Mouse (Mus musculus): ENCODE measurements around the gene Cnn3. TPM values are rescaled to one million over a fixed set of nuclear protein-coding genes. Genes with fewer than 3 reads are reported as not detected.

Gene Cnn3
- polyA plus RNA-seq, 1 experiment from 2014 or later, result 311 TPM

DNA sequence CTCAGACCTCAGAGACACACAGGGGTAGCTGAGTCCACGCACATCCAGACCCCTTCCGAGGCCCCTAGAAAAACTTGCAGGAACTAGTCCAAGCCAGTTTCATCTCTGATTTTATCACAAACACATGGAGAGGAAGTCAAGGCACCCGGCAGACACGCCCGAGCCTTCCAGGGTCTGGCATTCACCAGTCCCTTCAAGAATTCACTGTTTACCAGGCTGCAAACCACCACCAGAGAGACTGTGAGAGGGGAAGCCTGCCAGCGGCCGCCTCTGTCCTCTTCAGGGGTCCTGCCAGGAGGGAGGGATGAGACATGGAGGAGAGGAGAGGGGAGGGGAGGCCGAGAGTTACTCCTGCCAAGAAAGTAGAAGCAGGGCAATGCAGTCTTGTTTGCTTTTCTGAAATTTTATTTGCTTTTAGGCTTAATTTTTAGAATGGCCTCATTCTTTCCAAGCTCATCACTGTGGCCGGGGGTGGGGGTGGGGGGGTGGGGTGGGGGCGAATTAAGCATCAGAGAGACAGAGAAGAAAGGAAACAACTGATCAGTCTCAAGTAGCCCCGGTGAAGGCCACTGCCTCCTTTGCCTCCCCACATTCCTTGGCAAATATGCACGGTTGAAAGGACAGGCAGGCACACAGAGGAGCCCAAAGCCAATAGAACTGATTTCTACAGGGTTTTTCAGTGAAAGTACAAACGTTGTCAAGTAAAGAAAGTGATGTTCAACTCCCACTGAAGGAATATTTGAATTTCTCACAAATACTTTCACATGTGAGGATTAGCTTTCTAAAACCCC lies 43.1 kb downstream of the Cnn3 start:
- ATAC-seq, result peak; percentile 78
- H3K4me3 ChIP-seq (ENCODE audit: low read depth, low read length), result no peak overlapping the region
- 4% methylated on average over 13 of the region's 13 CpGs for WGBS
- no peak overlapping the region for H3K9ac ChIP-seq (ENCODE audit: low read depth, low read length)
- no peaks in the 10 kb centered on the region for H3K27me3 ChIP-seq (ENCODE audit: control insufficient read depth, insufficient read depth, low read depth, low read length)
- H3K36me3 ChIP-seq (ENCODE audit: control insufficient read depth, insufficient read depth, low read length), result no peaks in the 10 kb centered on the region
- peaks cover 4% of the 10 kb centered on the region; the same call in 1 of the 2 replicates for H3K4me1 ChIP-seq (ENCODE audit: control insufficient read depth, insufficient read depth, low read length)
- H3K27ac ChIP-seq (ENCODE audit: low read length), result peak overlapping the region; percentile 65; the same call in 1 of the 2 replicates
- H3K9me3 ChIP-seq (replicated peaks; ENCODE audit: control insufficient read depth, low read length, poor library complexity, severe bottlenecking), result no peaks in the 10 kb centered on the region
- peak overlapping the region; percentile 7 for H3K4me2 ChIP-seq (ENCODE audit: low read length)

DNA sequence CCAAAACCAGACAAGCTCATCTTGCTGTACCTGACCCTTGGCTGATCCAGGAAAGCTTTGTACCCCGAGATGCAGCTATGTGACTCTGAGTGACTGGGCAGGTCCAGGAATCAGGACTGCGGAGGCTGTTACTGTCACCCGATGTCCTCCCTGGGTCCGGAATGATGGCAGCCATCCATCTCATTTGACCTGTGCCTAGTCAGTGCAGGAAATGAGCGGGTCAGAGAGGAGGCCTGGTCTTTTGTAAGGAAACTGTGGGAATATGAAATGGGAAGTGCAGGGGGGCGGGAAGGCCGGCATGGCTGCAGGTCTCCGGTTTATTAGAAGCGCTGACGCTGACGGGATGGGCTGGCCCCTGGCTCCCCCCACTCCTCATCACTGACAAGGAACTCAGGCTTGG lies 45.4 kb downstream of the Cnn3 start:
- WGBS, result 81% methylated on average over 11 of the region's 11 CpGs
- Histone ChIP-seq H3K9me3 (replicated peaks; ENCODE audit: control insufficient read depth, low read length, poor library complexity, severe bottlenecking) (no peaks in the 10 kb centered on the region), H3K36me3 (ENCODE audit: control insufficient read depth, insufficient read depth, low read length) (no peaks in the 10 kb centered on the region), H3K9ac (ENCODE audit: low read depth, low read length) (no peak overlapping the region), H3K27me3 (ENCODE audit: control insufficient read depth, insufficient read depth, low read depth, low read length) (no peaks in the 10 kb centered on the region), H3K27ac (ENCODE audit: low read length) (no peak overlapping the region), H3K4me2 (ENCODE audit: low read length) (no peak overlapping the region), H3K4me3 (ENCODE audit: low read depth, low read length) (no peak overlapping the region), H3K4me1 (ENCODE audit: control insufficient read depth, insufficient read depth, low read length) (peaks cover 4% of the 10 kb centered on the region; the same call in 1 of the 2 replicates)
- no peak for ATAC-seq

DNA sequence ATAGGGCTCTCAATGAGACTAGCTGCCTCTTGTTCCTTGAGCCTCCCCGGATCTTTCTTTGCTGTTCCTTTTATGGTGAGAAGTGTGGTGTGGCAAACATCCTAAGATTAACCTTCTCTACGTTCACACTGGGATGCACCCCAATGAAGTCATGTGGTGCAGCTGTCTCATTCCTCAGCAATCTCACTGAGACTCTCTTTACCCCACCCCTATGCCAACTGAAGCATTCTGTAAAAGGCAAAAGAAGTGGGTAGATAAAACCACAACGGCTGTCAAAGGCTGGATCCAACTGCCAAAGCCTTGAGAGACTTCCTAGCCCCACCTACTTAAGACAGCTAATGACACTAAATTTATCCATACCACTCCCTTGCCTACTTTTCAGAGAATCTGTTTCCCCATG lies 48.4 kb downstream of the Cnn3 start:
- Histone ChIP-seq H3K4me3 (ENCODE audit: low read depth, low read length) (no peak overlapping the region), H3K9ac (ENCODE audit: low read depth, low read length) (no peak overlapping the region), H3K27me3 (ENCODE audit: control insufficient read depth, insufficient read depth, low read depth, low read length) (no peaks in the 10 kb centered on the region), H3K4me1 (ENCODE audit: control insufficient read depth, insufficient read depth, low read length) (no peaks in the 10 kb centered on the region), H3K4me2 (ENCODE audit: low read length) (no peak overlapping the region), H3K9me3 (replicated peaks; ENCODE audit: control insufficient read depth, low read length, poor library complexity, severe bottlenecking) (no peaks in the 10 kb centered on the region), H3K36me3 (ENCODE audit: control insufficient read depth, insufficient read depth, low read length) (no peaks in the 10 kb centered on the region), H3K27ac (ENCODE audit: low read length) (no peak overlapping the region)
- ATAC-seq, result no peak
- WGBS, result 58% methylated on average over 3 of the region's 3 CpGs

DNA sequence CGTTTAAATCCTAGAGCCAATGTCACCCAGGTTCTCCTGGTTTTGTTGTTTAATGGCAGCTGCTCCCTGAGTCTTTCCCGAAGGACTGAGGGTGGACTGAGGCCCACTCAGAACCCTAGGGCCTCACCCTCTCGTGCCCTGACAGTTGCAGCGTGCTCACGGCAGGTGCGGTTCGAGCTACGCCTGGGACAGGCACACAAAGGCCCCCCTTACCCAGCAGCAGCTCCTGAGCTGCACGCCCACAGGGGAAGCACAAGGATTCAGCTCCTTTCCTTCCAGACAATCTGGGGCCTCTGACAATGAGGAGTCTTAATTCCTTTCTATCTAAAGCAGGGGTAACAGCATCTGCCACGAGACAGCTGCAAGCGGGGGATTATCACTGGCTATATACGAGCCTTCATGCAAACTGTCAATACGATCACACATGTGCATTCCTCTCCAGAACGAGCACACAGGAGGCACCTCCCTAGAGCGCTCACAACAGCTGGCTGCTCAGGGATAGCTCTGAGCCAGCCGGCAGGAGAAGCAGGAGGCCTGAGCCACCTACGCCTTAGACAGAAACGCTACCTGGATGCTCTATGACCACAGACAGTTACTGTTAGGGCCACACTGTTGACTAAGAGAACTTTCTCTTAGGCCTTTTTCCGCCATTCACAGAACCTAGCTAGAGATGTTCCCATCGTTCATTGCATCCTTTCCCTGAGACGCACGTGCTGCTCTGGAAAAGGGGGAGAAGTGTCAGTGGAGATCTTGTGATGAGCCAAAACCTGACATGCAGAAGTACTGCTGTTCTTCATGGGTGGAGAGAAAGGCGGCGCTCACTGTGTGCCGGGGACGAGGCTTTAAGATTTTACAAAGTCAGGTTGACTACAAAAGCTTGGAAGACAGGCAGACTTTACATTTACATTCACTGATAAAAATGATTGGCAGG lies 54.0 kb downstream of the Cnn3 start:
- no peaks in the 10 kb centered on the region for H3K27me3 ChIP-seq (ENCODE audit: control insufficient read depth, insufficient read depth, low read depth, low read length)
- H3K4me1 ChIP-seq (ENCODE audit: control insufficient read depth, insufficient read depth, low read length), result peaks cover 6% of the 10 kb centered on the region
- no peaks in the 10 kb centered on the region for H3K9me3 ChIP-seq (replicated peaks; ENCODE audit: control insufficient read depth, low read length, poor library complexity, severe bottlenecking)
- ATAC-seq, result peak; percentile 40
- no peak overlapping the region for H3K4me2 ChIP-seq (ENCODE audit: low read length)
- no peak overlapping the region for H3K4me3 ChIP-seq (ENCODE audit: low read depth, low read length)
- H3K36me3 ChIP-seq (ENCODE audit: control insufficient read depth, insufficient read depth, low read length), result no peaks in the 10 kb centered on the region
- 22% methylated on average over 26 of the region's 26 CpGs for WGBS
- no peak overlapping the region for H3K9ac ChIP-seq (ENCODE audit: low read depth, low read length)
- no peak overlapping the region for H3K27ac ChIP-seq (ENCODE audit: low read length)

DNA sequence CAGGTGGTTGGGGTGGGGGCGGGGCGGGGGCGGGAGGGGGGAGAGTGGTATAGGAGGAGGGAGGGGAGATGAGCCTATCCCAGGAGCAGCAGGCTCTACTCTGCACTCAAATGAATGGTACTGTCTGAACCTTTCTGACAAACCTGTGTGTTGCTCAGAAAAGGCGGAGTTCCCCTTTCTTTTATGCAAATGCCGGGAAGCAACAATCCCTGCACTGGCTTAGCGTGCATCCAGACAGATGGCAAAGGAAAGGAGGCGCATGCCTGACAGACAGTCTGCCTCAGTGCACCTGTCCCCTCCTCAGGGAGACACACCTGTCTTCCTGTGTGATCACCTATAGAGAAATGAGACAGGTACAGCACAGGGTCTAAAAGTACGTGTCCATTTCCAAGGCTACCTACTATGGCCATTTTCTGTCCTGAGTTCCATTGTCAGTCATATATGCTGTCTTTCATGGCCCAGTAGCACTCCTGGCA lies 54.7 kb downstream of the Cnn3 start:
- Histone ChIP-seq H3K9ac (ENCODE audit: low read depth, low read length) (no peak overlapping the region), H3K4me1 (ENCODE audit: control insufficient read depth, insufficient read depth, low read length) (peaks cover 6% of the 10 kb centered on the region), H3K27ac (ENCODE audit: low read length) (no peak overlapping the region), H3K36me3 (ENCODE audit: control insufficient read depth, insufficient read depth, low read length) (no peaks in the 10 kb centered on the region), H3K4me3 (ENCODE audit: low read depth, low read length) (no peak overlapping the region), H3K27me3 (ENCODE audit: control insufficient read depth, insufficient read depth, low read depth, low read length) (no peaks in the 10 kb centered on the region), H3K4me2 (ENCODE audit: low read length) (no peak overlapping the region), H3K9me3 (replicated peaks; ENCODE audit: control insufficient read depth, low read length, poor library complexity, severe bottlenecking) (no peaks in the 10 kb centered on the region)
- peak; percentile 59 for ATAC-seq
- WGBS, result 44% methylated on average over 8 of the region's 8 CpGs

DNA sequence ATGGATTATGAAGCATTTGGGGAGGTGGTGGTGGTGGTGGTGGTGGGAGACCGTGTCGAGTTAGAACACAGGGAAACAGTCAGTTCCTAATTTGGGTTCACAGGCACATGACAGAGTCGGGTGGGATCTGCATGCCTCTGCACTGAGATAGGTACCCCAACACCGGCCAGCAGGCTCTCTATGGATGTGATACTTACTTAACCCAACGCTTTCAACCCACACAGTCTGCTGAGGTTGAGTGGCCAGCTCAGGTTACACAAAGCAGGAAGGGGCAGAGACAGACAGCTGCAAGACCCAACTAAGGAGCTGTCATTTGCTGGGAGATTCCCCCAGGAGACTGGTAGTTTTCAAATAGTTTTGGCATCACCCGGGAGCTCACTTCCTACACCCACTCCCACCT lies 55.3 kb downstream of the Cnn3 start:
- ATAC-seq, result no peak
- WGBS, result 36% methylated on average over 6 of the region's 6 CpGs
- H3K27ac ChIP-seq (ENCODE audit: low read length), result no peak overlapping the region

DNA sequence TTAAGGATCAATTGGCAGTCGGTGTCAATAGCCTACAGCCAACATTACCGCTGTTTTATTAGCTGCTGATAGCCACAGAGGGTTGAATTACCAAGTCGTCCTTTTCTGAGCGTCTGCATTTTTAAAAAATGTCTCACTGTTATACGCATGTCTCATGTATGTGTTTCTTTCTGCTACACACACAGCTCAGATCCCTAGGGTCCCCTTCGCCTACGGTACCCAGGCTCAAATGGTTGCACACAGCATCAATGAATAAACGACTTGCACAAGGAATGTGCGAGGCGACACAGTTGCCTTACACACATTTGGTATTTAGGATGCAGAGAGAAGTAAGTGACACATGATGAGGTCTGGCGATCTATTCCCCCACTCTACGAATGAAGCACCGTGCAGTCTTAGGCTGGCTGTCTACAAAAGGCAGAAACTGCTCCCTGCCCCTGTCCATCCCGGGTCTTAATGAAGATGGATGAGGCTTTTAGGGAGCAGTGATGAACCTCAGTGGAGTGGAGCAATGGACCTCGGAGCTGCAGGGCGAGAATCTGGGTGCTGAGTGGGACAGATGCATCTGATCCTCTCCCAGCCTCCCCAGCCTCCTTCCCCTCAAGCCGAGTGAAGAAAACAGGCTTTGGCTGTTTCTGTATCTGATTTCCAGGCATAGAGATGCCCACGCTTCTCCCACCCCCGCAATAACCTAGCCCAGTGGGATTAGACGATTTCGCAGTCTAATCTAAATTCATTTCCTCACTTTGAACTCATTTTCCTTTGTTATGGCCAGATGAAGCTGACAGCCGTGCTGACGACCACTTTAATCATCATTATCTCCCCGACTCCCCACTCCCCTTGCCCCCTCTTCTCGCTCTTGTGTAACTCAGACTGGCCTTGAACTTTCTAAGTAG lies 57.2 kb downstream of the Cnn3 start:
- Histone ChIP-seq H3K4me3 (ENCODE audit: low read depth, low read length) (no peak overlapping the region), H3K9ac (ENCODE audit: low read depth, low read length) (0 out of 2 replicates have a peak overlapping the region, but pooled peaks have one; percentile 8), H3K4me2 (ENCODE audit: low read length) (peak overlapping the region; percentile 20; the same call in 1 of the 2 replicates), H3K4me1 (ENCODE audit: control insufficient read depth, insufficient read depth, low read length) (peaks cover 6% of the 10 kb centered on the region), H3K27ac (ENCODE audit: low read length) (no peak overlapping the region), H3K36me3 (ENCODE audit: control insufficient read depth, insufficient read depth, low read length) (no peaks in the 10 kb centered on the region), H3K27me3 (ENCODE audit: control insufficient read depth, insufficient read depth, low read depth, low read length) (no peaks in the 10 kb centered on the region), H3K9me3 (replicated peaks; ENCODE audit: control insufficient read depth, low read length, poor library complexity, severe bottlenecking) (no peaks in the 10 kb centered on the region)
- WGBS, result 35% methylated on average over 25 of the region's 25 CpGs
- 0 out of 2 replicates have a peak, but pooled peaks have one; percentile 34 for ATAC-seq

More for the DNA sequence above, 55.3 kb downstream of the Cnn3 start:
- Histone ChIP-seq H3K4me1 (ENCODE audit: control insufficient read depth, insufficient read depth, low read length) (peaks cover 6% of the 10 kb centered on the region), H3K9me3 (replicated peaks; ENCODE audit: control insufficient read depth, low read length, poor library complexity, severe bottlenecking) (no peaks in the 10 kb centered on the region), H3K36me3 (ENCODE audit: control insufficient read depth, insufficient read depth, low read length) (no peaks in the 10 kb centered on the region), H3K9ac (ENCODE audit: low read depth, low read length) (no peak overlapping the region), H3K4me3 (ENCODE audit: low read depth, low read length) (no peak overlapping the region), H3K4me2 (ENCODE audit: low read length) (no peak overlapping the region), H3K27me3 (ENCODE audit: control insufficient read depth, insufficient read depth, low read depth, low read length) (no peaks in the 10 kb centered on the region)

DNA sequence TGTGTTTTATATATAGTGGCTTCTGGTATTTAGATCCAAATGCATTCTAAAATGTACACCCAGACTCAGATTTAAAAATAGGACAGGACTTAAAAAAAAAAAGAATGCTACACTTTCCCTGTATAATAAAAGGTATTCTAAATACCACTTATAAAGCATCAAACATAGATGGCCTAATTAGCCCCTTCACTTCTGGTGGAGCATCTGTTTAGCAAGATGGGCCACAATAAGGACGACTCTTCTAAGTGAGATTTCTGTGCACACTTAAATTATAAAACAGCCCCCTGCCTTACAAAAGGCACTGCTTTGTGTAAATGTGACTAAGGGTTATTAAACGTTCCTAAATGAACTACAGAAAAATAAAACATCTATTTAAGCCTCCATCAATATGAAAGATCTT lies 58.9 kb downstream of the Cnn3 start:
- Histone ChIP-seq H3K36me3 (ENCODE audit: control insufficient read depth, insufficient read depth, low read length) (no peaks in the 10 kb centered on the region), H3K27ac (ENCODE audit: low read length) (no peak overlapping the region), H3K4me3 (ENCODE audit: low read depth, low read length) (no peak overlapping the region), H3K4me1 (ENCODE audit: control insufficient read depth, insufficient read depth, low read length) (peaks cover 15% of the 10 kb centered on the region), H3K9me3 (replicated peaks; ENCODE audit: control insufficient read depth, low read length, poor library complexity, severe bottlenecking) (no peaks in the 10 kb centered on the region), H3K27me3 (ENCODE audit: control insufficient read depth, insufficient read depth, low read depth, low read length) (no peaks in the 10 kb centered on the region), H3K9ac (ENCODE audit: low read depth, low read length) (no peak overlapping the region), H3K4me2 (ENCODE audit: low read length) (no peak overlapping the region)
- ATAC-seq, result no peak
- 60% methylated on average over 2 of the region's 2 CpGs for WGBS

Data from midbrain, embryonic 16.5 days (tissue).